Mouse (Mus musculus) telencephalon, adult 2 months (tissue): ENCODE measurements at regions not wholly inside any gene's neighbourhood (a gene's known extent, or its start where the extent isn't known, plus 50 kb on each side); places are given as distances from the start of the nearest gene placed in this dataset.
A peak's percentile ranks its signal among the peaks of the same experiment; 100 is the strongest.

Source experiments
- DNase-seq: peaks from one replicate; pipeline ENCODE4 v3.0.0-alpha.2; 2011; ENCODE audit warnings: low read depth, low spot score

DNA sequence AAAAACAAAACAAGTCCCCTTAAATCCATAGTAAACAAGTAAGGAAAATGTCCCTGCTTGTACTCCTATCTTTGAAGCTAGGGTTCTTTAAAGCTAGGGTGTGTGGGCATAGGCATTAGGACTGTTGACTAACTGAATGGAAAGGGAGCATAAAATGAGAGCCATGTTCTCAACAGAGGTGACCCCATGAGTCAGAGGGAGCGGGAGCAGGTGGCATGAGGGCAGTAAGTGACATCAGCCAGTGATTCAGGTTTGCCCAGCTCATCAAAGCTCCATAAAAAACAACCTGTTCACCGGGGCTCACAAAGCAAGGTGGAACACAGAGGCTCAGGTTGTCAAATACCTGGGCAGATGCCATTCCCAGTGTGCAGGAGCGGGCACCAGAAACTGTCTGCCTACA, 104.6 kb upstream of the 1700056E22Rik start:
- no peak for DNase-seq

DNA sequence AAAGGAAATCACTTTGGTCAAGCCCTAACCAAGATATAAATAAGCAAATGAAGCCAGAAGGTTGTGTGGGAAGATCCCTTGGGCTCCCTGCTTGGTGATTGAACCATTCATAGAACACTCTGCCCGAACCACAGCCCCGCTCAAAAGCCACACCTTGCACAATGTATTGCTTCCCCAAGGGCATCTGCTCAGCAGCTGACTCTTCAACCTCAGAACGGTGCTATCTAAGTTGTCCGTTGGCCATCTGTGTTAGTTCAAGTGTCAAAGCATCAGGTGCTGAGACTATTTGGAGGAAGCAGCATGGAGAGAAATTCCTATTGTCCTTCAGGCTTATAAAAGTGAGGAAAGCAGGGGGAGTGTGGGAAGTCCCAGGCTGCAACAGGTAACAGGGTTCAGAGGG, 96.8 kb upstream of the 1700056E22Rik start:
- DNase-seq, result no peak

GRCm38 (mm10) chr1:184127321-184127720, 93.2 kb upstream of the 1700056E22Rik start:
- DNase-seq, result peak; percentile 0

GRCm38 (mm10) chr1:184126909-184127308, 92.8 kb upstream of the 1700056E22Rik start:
- DNase-seq, result no peak
